Mouse (Mus musculus) embryonic facial prominence, embryonic 14.5 days (tissue): ENCODE data around the gene Gad1. TPM values are rescaled to one million over a fixed set of nuclear protein-coding genes. Genes with fewer than 3 reads are reported as not detected.
"Not testable (repeated sequence)": the region's sequence is repeated elsewhere in the genome, so short reads cannot be mapped to it uniquely, and the experiment has no call there.

Experiments
- ATAC-seq: fragments of 200-750 bp; cut with Nextera tagmentation; 2 replicates; pipeline ENCODE4 v1.8.0; 2017; ENCODE audit warnings: low read depth, moderate number of reproducible peaks, moderate TSS enrichment
- DNase-seq: peaks from one replicate; pipeline ENCODE4 v3.0.0-alpha.2; 2015; ENCODE audit warnings: low spot score
- H3K27ac ChIP-seq: fragments of 300-500 bp; sonication (generic); replicated peaks from 2 replicates; pipeline ENCODE4 v1.5.1; 2014; ENCODE audit warnings: low read depth, mild to moderate bottlenecking, low read length, moderate library complexity
- H3K27me3 ChIP-seq: fragments of 300-500 bp; sonication (generic); replicated peaks from 2 replicates; pipeline ENCODE4 v1.6.1; 2014; ENCODE audit warnings: low read length; ENCODE audit not compliant: control insufficient read depth, insufficient read depth
- H3K36me3 ChIP-seq: fragments of 300-500 bp; sonication (generic); 2 replicates; pipeline ENCODE4 v1.6.1; 2014; ENCODE audit warnings: low read length, mixed read lengths; ENCODE audit not compliant: control insufficient read depth, insufficient read depth
- H3K4me1 ChIP-seq: fragments of 300-500 bp; sonication (generic); 2 replicates; pipeline ENCODE4 v1.6.1; 2014; ENCODE audit warnings: antibody characterized with exemption, low read length; ENCODE audit not compliant: control insufficient read depth, insufficient read depth
- H3K4me2 ChIP-seq: fragments of 300-500 bp; sonication (generic); 2 replicates; pipeline ENCODE4 v1.6.1; 2014; ENCODE audit warnings: low read depth, mild to moderate bottlenecking, low read length, moderate library complexity, mixed read lengths
- H3K4me3 ChIP-seq: fragments of 300-500 bp; sonication (generic); 2 replicates; pipeline ENCODE4 v1.5.1; 2014; ENCODE audit warnings: low read depth, mild to moderate bottlenecking, low read length
- H3K9ac ChIP-seq: fragments of 300-500 bp; sonication (generic); 2 replicates; pipeline ENCODE4 v1.6.1; 2014; ENCODE audit warnings: low read depth, mild to moderate bottlenecking, low read length, moderate library complexity, mixed read lengths
- H3K9me3 ChIP-seq: fragments of 300-500 bp; sonication (generic); 2 replicates; pipeline ENCODE4 v1.6.1; 2016; ENCODE audit warnings: low read length; ENCODE audit not compliant: control insufficient read depth
- WGBS: fragments of 180-500 bp; shearing (Covaris S2); extraction: QIAGEN DNeasy Blood & Tissue Kit; methylation state at CpG from one replicate; pipeline ENCODE4 v1.1.7; 2014; 5-methylcytosine and 5-hydroxymethylcytosine counted together
- polyA plus RNA-seq: library from polyadenylated mRNA; unstranded; fragments of >200 nt; fragmentation: Nextera tagmentation; extraction: Ambion mirVana; gene quantifications from 2 replicates; pipeline ENCODE4 v1.2.1, GENCODE M21; 2014

Gad1 gene
- polyA plus RNA-seq = 0.08 and 0.31 TPM in 2 replicates

GRCm38 (mm10) chr2:70552772-70553171 is at the start of gene Gad1:
TSS of gene Gad1 (plus strand) at chr2:70553072.
- no peak within 1 kb of the TSS for H3K27ac ChIP-seq
- no peak for DNase-seq
- H3K36me3 ChIP-seq = no peaks in the 10 kb centered on the region
- H3K27me3 ChIP-seq = no peaks in the 10 kb centered on the region
- ATAC-seq = no peak
- H3K4me2 ChIP-seq = no peak within 1 kb of the TSS
- H3K9me3 ChIP-seq = no peaks in the 10 kb centered on the region
- H3K9ac ChIP-seq = no peak within 1 kb of the TSS
- WGBS = 26% methylated on average over 4 of the region's 4 CpGs
- no peak within 1 kb of the TSS for H3K4me3 ChIP-seq
- H3K4me1 ChIP-seq = no peaks in the 10 kb centered on the region

- no peak overlapping the region for H3K9ac ChIP-seq
Measured at GRCm38 (mm10) chr2:70503436-70503835, 49.4 kb upstream of the Gad1 start.

GRCm38 (mm10) chr2:70505229-70505628 is 47.6 kb upstream of the Gad1 start:
- 29% methylated on average over 1 of the region's 1 CpGs for WGBS
- Histone ChIP-seq H3K36me3 (no peaks in the 10 kb centered on the region), H3K27ac (no peak overlapping the region), H3K4me3 (no peak overlapping the region), H3K9me3 (no peaks in the 10 kb centered on the region), H3K4me2 (no peak overlapping the region), H3K4me1 (peaks cover 11% of the 10 kb centered on the region; the same call in 1 of the 2 replicates), H3K27me3 (peaks cover 6% of the 10 kb centered on the region), H3K9ac (no peak overlapping the region)
- ATAC-seq (no peak), DNase-seq (peak; percentile 19)

More at GRCm38 (mm10) chr2:70503436-70503835, 49.4 kb upstream of the Gad1 start:
- Histone ChIP-seq H3K4me1 (0 out of 2 replicates have a peak, but pooled peaks cover 7% of the 10 kb centered on the region), H3K27me3 (peaks cover 8% of the 10 kb centered on the region), H3K9me3 (no peaks in the 10 kb centered on the region), H3K4me3 (no peak overlapping the region), H3K4me2 (no peak overlapping the region), H3K27ac (no peak overlapping the region), H3K36me3 (no peaks in the 10 kb centered on the region)
- ATAC-seq (no peak), DNase-seq (no peak)
- 76% methylated on average over 10 of the region's 10 CpGs for WGBS

- H3K36me3 ChIP-seq = no peaks in the 10 kb centered on the region
- H3K4me2 ChIP-seq = no peak overlapping the region; the same call in 1 of the 2 replicates
- no peak overlapping the region for H3K9ac ChIP-seq
- peaks cover 11% of the 10 kb centered on the region; the same call in 1 of the 2 replicates for H3K4me1 ChIP-seq
- H3K4me3 ChIP-seq = no peak overlapping the region
- no peaks in the 10 kb centered on the region for H3K9me3 ChIP-seq
- DNase-seq (peak; percentile 52), ATAC-seq (no peak)
- H3K27me3 ChIP-seq = peaks cover 8% of the 10 kb centered on the region
- no peak overlapping the region for H3K27ac ChIP-seq
- WGBS = 28% methylated on average over 4 of the region's 4 CpGs
Measured at GRCm38 (mm10) chr2:70505896-70506295, 47.0 kb upstream of the Gad1 start.

GRCm38 (mm10) chr2:70506372-70506771 is 46.5 kb upstream of the Gad1 start:
- Histone ChIP-seq H3K27ac (no peak overlapping the region), H3K4me2 (no peak overlapping the region), H3K27me3 (peaks cover 8% of the 10 kb centered on the region), H3K4me1 (peaks cover 11% of the 10 kb centered on the region; the same call in 1 of the 2 replicates), H3K9me3 (no peaks in the 10 kb centered on the region), H3K4me3 (no peak overlapping the region), H3K36me3 (no peaks in the 10 kb centered on the region), H3K9ac (no peak overlapping the region)
- DNase-seq (no peak), ATAC-seq (no peak)
- WGBS = 57% methylated on average over 2 of the region's 2 CpGs

- peak within 1 kb of the TSS; percentile 87 for H3K4me2 ChIP-seq
- H3K9ac ChIP-seq = peak within 1 kb of the TSS; percentile 61
- H3K36me3 ChIP-seq = no peaks in the 10 kb centered on the region
- no peak within 1 kb of the TSS for H3K27ac ChIP-seq
- peaks cover 11% of the 10 kb centered on the region; the same call in 1 of the 2 replicates for H3K4me1 ChIP-seq
- ATAC-seq (no peak), DNase-seq (peak; percentile 33)
- H3K4me3 ChIP-seq = peak within 1 kb of the TSS; percentile 59
- H3K9me3 ChIP-seq = 0 out of 2 replicates have a peak, but pooled peaks cover 3% of the 10 kb centered on the region
- WGBS = 15% methylated on average over 10 of the region's 10 CpGs
- peaks cover 8% of the 10 kb centered on the region for H3K27me3 ChIP-seq
Measured at GRCm38 (mm10) chr2:70508496-70508895, 44.4 kb upstream of the Gad1 start, which contains the start of gene Erich2. TSS of gene Erich2 (plus strand) at chr2:70508819.

- peaks cover 8% of the 10 kb centered on the region for H3K27me3 ChIP-seq
- no peaks in the 10 kb centered on the region for H3K36me3 ChIP-seq
- peak overlapping the region; percentile 61 for H3K9ac ChIP-seq
- DNase-seq = peak; percentile 90
- peak; percentile 98 for ATAC-seq
- peak overlapping the region; percentile 59 for H3K4me3 ChIP-seq
- H3K4me1 ChIP-seq = peaks cover 11% of the 10 kb centered on the region; the same call in 1 of the 2 replicates
- 0 out of 2 replicates have a peak, but pooled peaks cover 3% of the 10 kb centered on the region for H3K9me3 ChIP-seq
- peak overlapping the region; percentile 87 for H3K4me2 ChIP-seq
- WGBS = 0% methylated on average over 35 of the region's 56 CpGs
- H3K27ac ChIP-seq = no peak overlapping the region
Measured at GRCm38 (mm10) chr2:70509021-70509632, 43.7 kb upstream of the Gad1 start.

GRCm38 (mm10) chr2:70538283-70538682 is 14.6 kb upstream of the Gad1 start:
- not testable (repeated sequence) for H3K9ac ChIP-seq, DNase-seq, H3K4me2 ChIP-seq, ATAC-seq, H3K36me3 ChIP-seq, H3K4me3 ChIP-seq, H3K9me3 ChIP-seq, H3K27me3 ChIP-seq, H3K27ac ChIP-seq, H3K4me1 ChIP-seq
- 41% methylated on average over 7 of the region's 7 CpGs for WGBS

GRCm38 (mm10) chr2:70550671-70551070 is 2.2 kb upstream of the Gad1 start:
- no peak overlapping the region for H3K27ac ChIP-seq
- 63% methylated on average over 6 of the region's 6 CpGs for WGBS
- no peak for ATAC-seq
- no peak overlapping the region for H3K4me2 ChIP-seq
- H3K9me3 ChIP-seq = no peaks in the 10 kb centered on the region; the same call in 1 of the 2 replicates
- no peaks in the 10 kb centered on the region for H3K4me1 ChIP-seq
- H3K27me3 ChIP-seq = no peaks in the 10 kb centered on the region
- no peak overlapping the region for H3K9ac ChIP-seq
- no peak for DNase-seq
- H3K36me3 ChIP-seq = no peaks in the 10 kb centered on the region
- no peak overlapping the region for H3K4me3 ChIP-seq
